Mouse (Mus musculus) testis, postnatal 14 days (tissue): ENCODE measurements around the gene Gm28998.
"Not testable (repeated sequence)": the region's sequence is repeated elsewhere in the genome, so short reads cannot be mapped to it uniquely, and the experiment has no call there.

Experiments
- DNase-seq: peaks from one replicate; pipeline ENCODE4 v3.0.0; 2021; ENCODE audit warnings: low spot score

Gm28998 gene

GRCm38 (mm10) chrY:7253487-7253886, at the start of gene Gm28998:
Gm28998 (plus strand) TSS chrY:7253787.
- DNase-seq = not testable (repeated sequence)
